Mouse (Mus musculus): ENCODE measurements around the gene Gm6164. TPM values are rescaled to one million over a fixed set of nuclear protein-coding genes. Genes with fewer than 3 reads are reported as not detected.
"Not testable (repeated sequence)": the region's sequence is repeated elsewhere in the genome, so short reads cannot be mapped to it uniquely, and the experiment has no call there.

Gm6164 gene
- total RNA-seq (2021) = not detected
- long read RNA-seq, experiment 1 = 0 reads
- long read RNA-seq, experiment 2 = 0 reads

GRCm38 (mm10) chr7:20205507-20205906, at the start of gene Gm6164:
Gm6164 (minus strand) TSS chr7:20205607.
- not testable (repeated sequence) for DNase-seq (ENCODE audit: low spot score)

- DNase-seq (ENCODE audit: low spot score) = not testable (repeated sequence)
These were observed 28.3 kb upstream of the Gm6164 start, which contains the start of gene Gm4498 for GRCm38 (mm10) chr7:20233728-20234127. Gm4498 (minus strand) TSS chr7:20233828.

GRCm38 (mm10) chr7:20193410-20193809, 12.0 kb downstream of the Gm6164 start, which contains the start of gene Vmn1r95:
Vmn1r95 (plus strand) TSS chr7:20193710.
- DNase-seq (ENCODE audit: low spot score) = not testable (repeated sequence)

GRCm38 (mm10) chr7:20168277-20168676, 37.1 kb downstream of the Gm6164 start, which contains the start of gene Vmn1r94:
Vmn1r94 (minus strand) TSS chr7:20168377.
- not testable (repeated sequence) for DNase-seq (ENCODE audit: low spot score)

Other genes with a start within 250 kb of the Gm6164 start
- not detected for gene Ceacam20, start 240.2 kb downstream of the Gm6164 start, total RNA-seq (2021)
- gene Nlrp9b, start 214.1 kb downstream of the Gm6164 start, total RNA-seq (2021) = not detected
- gene Vmn1r91, start 105.9 kb downstream of the Gm6164 start, total RNA-seq (2021) = not detected
- not detected for gene Gm16442, start 83.0 kb downstream of the Gm6164 start, total RNA-seq (2021)
- not detected for gene Vmn1r93, start 66.5 kb downstream of the Gm6164 start, total RNA-seq (2021)
- not detected for gene Vmn1r94, start 37.2 kb downstream of the Gm6164 start, total RNA-seq (2021)
- gene Vmn1r95, start 11.9 kb downstream of the Gm6164 start, total RNA-seq (2021) = not detected
- gene Gm4498, start 28.2 kb upstream of the Gm6164 start, total RNA-seq (2021) = not detected
- not detected for gene Gm5890, start 57.2 kb upstream of the Gm6164 start, total RNA-seq (2021)
- gene Gm4133, start 128.5 kb upstream of the Gm6164 start, total RNA-seq (2021) = not detected
- gene Gm5728, start 169.8 kb upstream of the Gm6164 start, total RNA-seq (2021) = not detected
- not detected for gene Vmn1r100, start 212.3 kb upstream of the Gm6164 start, total RNA-seq (2021)
- gene Vmn1r101, start 237.0 kb upstream of the Gm6164 start, total RNA-seq (2021) = not detected